Mouse (Mus musculus): Measurements from ENCODE around the gene C1galt1c1. TPM values are rescaled to one million over a fixed set of nuclear protein-coding genes. Genes with fewer than 3 reads are reported as not detected.

C1galt1c1 gene
- total RNA-seq, 2 experiments from 2014 or later = 11.2 to 13.0 TPM

Other genes with a start within 250 kb of the C1galt1c1 start
- 100 to 1,000 TPM; 140 to 146 TPM for gene Lamp2, start 178.6 kb downstream of the C1galt1c1 start, total RNA-seq (2021)
- 10 to 100 TPM; 14.3 TPM for gene Cul4b, start 58.9 kb downstream of the C1galt1c1 start, total RNA-seq (2021)
- gene Mcts1, start 34.5 kb downstream of the C1galt1c1 start, total RNA-seq (2021) = 10 to 100 TPM; 40.2 to 42.9 TPM
- not detected for gene 6030498E09Rik, start 137.6 kb upstream of the C1galt1c1 start, total RNA-seq (2021)